Mouse (Mus musculus) kidney, adult 9 months (tissue): ENCODE data around the gene Wnt6.
A peak's percentile ranks its signal among the peaks of the same experiment; 100 is the strongest.

Experiments
- DNase-seq: peaks from one replicate; pipeline ENCODE4 v3.0.0; 2022

The Wnt6 gene

DNA sequence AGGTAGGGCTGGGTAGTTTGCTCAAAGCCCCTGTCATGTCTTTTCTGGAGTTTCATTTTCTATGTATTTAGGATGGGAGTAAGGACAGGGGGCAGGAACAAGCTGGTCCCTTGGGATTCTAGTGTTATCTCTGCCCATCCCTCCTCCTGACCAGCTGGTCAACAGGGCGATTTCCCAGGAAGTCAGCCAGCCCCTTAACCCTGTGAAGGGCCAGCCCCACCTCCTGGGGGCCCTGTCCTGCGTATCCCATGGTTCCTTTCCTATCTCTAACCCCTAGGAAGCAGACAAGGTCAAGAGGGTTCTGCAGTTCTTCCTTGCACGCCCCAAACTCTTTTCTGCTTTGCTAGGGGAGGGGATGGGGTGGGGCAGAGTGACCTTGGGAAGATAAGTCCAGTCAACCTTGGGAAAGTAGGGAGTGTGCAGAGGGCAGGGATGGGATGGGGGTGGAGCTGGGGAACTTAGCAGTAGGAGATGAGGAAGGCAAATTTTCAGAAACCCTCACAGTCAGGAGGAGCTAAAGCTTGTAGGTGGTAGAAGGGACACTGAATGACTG, 7.3 kb downstream of the Wnt6 start:
- no peak for DNase-seq

DNA sequence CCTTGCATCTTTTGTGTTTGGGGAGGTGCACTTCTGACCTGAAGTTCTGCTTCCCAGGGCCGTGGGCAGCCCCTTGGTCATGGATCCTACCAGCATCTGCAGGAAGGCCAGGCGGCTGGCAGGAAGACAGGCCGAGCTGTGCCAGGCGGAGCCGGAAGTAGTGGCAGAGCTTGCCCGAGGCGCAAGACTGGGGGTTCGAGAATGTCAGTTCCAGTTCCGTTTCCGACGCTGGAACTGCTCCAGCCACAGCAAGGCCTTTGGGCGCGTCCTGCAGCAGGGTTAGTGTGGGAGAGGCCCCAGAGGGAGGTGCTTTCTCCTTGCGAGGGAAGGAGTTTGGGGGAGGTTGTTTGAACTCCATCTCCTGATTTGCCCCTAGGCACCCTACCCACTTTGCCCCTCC, 10.4 kb downstream of the Wnt6 start:
- DNase-seq: no peak

DNA sequence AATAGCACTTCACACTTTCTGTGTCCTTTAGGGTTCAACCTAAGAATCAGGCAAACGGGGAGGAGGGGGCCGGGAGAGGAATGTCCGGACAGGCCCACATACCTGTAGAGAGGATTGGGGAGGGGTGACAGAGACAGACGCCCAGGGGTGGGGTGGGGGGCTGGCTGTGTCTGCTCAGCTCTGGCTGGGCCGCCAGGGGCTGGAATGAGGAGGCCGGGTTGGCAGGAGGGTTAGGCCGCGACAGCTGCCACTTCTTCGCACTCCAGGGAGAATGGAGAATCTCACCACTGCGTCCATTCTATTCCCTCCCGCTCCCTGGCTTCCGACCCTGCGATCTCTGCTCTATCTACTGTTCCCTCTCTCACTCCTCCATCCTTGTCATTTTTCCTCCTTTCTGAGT, 11.9 kb downstream of the Wnt6 start:
- no peak for DNase-seq

DNA sequence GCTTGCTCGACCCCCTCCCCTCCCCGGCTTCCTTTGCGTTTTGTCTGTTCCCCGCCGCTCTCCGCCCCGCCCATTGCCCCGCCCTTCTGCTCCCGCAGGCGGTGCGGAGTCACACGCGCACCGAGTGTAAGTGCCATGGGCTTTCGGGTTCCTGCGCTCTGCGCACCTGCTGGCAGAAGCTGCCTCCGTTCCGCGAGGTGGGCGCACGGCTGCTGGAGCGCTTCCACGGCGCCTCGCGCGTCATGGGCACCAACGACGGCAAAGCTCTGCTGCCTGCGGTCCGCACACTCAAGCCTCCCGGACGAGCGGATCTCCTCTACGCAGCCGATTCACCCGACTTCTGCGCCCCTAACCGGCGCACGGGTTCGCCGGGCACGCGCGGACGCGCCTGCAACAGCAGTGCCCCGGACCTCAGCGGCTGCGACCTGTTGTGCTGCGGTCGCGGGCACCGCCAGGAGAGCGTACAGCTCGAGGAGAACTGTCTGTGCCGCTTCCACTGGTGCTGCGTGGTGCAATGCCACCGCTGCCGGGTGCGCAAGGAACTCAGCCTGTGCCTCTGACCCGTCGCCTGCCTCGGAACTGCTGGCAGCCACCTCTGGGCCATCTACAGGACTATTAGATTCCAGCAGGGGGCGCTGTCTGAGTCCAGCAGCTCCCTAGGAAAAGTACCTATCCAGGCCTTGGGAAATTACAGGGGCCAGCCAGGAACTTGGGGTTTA, 12.5 kb downstream of the Wnt6 start:
- peak; percentile 71 for DNase-seq

DNA sequence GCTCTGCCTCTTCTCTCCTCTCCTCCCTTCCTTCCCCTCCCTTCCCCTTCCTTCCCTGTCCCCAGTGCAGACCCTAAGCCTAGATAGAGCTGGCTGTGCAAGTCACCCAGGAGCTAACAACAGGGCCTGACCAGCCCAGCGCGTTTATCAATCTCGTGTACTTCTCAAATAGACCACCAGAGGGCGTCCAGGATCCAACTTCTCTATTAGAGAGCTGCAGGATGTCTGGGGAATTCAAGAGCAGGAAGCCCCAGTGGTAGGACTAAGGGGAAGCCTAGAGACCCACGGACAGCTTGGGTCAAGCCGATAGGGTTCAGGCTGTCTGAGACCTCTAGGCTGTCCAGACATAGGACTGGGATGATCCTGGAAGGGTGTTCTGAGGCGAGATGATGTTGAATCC, 16.2 kb downstream of the Wnt6 start:
- DNase-seq: peak; percentile 87

DNA sequence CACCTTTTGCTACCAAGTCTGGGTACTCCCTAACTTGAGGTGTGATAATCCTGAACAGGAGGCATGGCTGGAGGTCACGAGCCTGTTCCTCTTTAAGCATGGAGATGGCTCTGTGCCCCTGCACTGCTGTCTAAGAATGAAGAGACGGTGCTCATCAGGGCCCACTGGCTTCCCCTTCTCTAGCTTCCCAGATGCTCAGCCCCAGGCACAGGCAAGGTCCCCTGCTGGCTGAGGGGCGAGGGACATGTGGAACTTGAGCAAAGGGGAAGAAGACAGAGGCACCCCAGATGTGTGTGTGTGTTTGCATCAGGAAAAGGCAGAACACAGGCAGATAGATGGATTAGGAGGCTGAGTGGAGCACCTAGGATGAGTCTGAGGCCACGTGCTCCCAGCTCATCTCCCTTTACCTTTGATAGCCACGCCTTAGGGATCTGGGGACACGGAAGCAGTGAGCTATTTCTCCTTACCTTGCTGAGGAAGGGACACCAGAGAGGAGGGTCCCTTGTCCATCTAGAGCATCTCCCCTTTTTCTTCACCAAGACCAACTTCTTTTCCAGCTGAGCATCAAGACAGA, 17.0 kb downstream of the Wnt6 start:
- no peak for DNase-seq

DNA sequence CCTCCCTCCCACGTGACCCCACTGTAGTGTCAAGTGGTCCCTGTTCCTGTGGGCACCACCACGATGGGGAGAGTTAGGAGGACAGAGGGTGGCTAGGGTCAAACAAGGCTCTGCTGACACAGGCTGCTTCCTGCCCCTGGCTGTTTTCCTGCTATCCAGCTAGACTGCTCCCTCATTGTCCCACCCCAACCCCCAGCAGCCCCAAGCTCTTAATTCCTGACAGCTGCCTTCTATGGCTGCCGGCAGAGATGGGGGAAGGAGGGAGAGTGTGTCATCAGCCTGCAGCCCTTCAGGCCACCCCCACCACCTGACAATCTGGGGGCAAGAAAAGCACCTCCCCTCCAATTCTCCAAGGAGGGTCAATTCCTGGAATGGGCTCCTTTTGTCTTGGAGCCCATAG, 18.4 kb downstream of the Wnt6 start:
- no peak for DNase-seq

DNA sequence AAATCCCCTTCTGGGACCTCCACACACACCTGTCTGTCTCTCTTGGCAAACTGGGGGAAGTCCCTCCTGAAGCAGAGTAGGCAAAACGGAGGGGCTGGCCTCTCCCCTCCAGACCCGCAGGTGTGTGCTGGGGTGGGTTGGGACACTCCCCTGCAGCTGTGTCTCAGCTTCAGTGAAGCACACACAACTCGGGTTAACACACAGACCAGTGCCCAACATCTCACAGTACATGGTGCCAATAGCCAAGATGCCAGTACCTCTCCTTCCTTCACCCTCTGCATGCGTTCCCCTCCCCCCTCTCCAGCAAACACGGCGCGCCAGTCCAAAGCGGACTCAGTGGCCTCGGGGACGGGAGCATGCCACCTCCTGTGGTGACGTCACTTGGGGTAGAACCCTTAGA, 19.6 kb downstream of the Wnt6 start, which contains the start of gene Wnt10a:
Wnt10a (plus strand) TSS at position 268 of the 400 bp plus-strand sequence.
- peak; percentile 26 for DNase-seq

DNA sequence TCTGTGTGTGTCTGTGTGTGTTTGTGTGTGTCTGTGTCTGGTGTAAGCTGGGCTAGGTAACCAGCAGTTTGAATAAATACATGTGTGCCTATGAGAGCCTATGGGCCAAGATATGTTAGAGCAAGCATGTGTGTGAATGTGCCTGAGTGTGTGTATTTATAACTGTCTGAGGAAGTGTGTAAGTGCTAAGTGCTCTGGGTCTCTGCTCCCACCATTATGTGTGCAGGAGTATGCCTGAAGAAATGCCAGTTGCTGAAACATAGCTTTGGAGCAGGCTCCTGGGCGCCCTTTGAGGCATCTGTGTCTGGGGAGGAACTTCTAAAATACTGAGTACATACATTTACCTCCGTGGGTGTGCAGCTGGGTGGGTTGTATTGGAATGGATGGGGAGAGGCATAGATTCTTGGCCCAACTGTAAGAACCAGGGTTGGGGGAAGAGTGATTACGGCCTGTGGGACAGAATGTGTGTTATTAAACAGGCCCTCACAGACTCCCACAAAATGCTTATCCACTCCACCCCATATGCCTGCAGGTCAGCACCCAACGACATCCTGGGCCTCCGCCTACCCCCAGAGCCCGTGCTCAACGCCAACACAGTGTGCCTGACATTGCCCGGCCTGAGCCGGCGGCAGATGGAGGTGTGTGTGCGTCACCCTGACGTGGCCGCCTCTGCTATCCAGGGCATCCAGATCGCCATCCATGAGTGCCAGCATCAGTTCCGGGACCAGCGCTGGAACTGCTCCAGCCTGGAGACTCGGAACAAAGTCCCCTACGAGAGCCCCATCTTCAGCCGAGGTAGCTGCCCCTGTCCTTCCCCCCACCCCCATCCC, 21.4 kb downstream of the Wnt6 start:
- no peak for DNase-seq

DNA sequence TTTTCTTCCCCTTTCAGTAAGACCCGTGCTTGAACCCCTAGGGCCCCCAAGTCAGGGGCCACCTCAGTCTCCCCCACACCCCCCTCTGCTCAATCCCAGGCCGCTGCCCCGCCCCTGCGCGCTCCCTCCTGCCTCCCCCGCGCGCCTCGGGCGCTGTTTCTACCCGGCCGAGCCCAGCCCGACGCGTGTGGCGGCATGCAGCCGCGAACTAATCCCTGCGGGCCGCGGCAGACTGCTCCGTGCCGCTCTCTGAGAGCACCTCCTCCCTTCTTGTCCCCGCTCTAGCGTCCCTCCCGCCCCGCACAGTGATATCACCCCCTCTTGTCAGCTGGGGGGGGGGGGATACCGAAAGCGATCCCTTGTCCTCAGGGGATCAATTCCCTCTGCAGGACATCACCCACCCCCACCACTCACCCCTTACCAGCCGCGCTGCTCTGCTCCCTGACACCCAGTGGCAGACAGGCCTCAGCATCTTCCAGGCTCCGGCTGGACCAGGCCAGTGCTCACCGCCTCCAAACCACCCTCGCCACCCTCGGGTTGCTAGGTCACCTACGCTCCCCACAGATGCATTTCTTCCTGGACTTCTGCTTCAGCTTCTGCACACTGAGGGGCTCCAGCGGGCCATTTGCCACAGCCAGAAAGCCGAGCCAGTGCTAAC, 22.9 kb downstream of the Wnt6 start:
- DNase-seq: no peak

DNA sequence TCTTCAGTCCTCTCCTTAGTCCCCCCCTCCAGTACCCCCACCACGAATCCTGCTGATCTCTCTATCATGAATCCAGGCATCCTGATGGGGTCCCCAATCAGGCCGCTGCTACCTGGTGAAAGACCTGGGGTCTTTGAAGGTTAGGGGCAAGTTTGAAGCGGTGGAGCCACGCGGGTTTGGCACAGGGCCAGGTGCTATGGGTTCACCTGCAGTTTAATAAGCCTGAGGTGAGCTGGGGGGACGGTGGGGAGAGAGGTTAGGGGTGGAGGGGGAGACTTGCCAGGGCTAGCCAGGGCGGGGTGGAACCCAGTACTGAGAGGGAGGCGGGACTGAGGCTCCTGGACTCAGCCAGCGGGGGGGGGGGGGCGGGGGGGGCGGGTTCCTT, 23.4 kb downstream of the Wnt6 start:
- no peak for DNase-seq

DNA sequence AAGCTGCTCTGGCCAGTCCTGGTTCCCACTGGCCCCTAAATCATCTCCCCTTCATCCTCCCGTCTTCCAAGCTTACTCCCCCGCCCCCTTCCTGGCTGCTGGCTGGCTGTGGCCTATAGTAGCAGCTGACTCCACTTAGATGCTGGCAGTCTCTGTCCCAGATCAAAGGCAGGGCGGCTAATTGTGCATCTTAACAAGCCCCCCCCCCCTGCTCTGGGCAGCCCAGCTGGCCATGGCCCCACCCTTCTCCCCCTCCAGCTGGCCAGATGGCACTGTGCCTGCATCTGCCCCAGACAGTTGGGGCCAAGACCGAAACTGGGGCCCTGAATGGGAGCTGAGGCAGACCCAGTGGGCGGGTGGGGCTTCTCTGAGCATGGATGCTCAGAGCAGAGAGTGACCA, 25.8 kb downstream of the Wnt6 start:
- no peak for DNase-seq

DNA sequence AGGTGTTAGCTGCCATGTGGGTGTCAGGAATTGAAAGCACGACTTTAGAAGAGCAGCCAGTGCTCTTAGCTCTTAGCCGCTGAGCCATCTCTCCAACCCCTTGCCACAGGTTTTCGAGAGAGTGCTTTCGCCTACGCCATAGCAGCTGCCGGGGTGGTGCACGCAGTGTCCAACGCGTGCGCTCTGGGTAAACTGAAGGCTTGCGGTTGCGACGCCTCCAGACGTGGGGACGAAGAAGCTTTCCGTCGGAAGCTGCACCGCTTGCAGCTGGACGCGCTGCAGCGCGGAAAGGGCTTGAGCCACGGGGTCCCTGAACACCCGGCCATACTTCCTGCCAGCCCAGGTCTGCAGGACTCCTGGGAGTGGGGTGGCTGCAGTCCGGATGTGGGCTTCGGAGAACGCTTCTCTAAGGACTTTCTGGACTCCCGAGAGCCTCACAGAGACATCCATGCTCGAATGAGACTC, 28.8 kb downstream of the Wnt6 start:
- no peak for DNase-seq

DNA sequence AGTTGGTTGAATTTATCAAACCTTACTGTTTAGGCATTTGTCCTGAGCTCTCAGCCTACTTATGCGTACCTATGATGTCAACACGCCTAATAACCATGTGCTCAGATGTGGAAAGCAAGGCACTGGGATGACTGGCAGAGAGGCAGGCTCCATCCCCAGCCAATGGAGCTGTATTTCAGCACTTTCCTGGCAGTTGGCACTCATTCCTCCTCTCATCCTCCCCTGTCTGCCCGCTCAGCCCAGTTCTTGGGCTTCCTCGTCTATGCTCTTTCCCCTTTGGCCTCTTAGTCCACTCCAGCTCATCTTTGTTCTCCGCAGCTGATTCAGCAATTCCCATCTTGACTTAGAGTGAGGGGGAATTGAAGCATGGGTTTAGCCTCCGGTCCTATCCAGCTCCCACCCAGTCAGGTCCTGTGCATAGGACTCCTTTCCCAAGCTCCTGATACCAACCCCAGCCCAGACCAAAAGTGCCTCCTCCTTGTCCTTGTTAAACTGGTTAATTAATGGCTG, 30.0 kb downstream of the Wnt6 start:
- DNase-seq: no peak

DNA sequence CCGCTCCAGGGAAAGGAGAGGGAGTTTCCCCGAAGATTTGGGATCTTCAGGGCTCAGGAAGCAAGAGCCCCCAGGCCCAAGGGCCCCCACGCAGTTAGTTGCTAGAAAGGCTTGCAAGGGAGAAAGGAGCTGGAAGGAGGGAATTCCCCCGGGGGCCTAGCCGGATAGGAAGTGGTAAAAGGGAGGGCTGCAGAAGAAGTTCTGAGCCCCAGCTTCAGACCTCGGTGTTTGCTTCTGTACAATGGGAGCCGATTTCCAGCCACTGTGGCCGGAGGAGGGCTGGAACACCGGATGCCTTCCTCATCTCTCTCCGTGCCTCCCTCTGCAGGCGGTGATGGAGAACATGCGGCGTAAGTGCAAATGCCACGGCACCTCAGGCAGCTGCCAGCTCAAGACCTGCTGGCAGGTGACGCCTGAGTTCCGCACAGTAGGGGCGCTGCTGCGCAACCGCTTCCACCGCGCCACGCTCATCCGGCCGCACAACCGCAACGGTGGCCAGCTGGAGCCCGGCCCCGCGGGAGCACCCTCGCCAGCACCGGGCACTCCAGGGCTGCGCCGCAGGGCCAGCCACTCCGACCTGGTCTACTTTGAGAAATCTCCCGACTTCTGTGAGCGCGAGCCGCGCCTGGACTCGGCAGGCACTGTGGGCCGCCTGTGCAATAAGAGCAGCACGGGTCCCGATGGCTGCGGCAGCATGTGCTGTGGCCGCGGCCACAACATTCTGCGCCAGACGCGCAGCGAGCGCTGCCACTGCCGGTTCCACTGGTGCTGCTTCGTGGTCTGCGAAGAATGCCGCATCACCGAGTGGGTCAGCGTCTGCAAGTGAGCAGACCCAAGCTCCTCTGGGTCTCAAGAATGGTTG, 31.3 kb downstream of the Wnt6 start:
- DNase-seq: peak; percentile 76

DNA sequence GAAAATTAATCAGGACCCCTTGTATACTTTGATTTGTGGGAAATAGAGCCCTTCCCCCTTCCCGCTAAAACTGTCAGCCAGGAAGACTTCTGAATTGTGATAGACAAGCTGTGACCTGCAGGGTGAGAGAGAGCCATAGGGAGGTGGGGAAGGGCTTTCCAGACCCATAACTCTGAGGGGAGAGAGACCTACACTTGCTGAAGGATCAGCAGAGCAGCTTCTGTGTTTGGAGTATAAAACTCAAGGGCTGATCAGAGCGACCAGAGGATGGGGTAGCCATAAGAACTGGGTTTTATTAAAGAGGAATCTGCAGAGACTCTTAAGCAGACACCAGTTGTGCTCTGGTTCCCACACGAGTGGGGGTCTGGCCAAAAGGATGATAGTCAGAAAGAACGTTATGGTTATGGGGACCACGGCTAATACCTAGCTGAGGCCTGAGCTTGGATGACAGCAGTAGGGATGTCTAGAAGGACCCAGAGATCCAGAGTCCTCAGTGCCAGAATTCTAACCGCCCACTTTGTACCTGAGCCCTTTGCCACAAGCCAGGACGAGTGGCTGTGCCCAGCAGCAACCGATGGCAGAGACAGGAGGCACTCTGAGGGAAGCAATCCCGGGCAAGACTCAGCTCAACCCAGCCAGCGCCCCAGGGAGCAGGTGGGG, 32.6 kb downstream of the Wnt6 start:
- no peak for DNase-seq

DNA sequence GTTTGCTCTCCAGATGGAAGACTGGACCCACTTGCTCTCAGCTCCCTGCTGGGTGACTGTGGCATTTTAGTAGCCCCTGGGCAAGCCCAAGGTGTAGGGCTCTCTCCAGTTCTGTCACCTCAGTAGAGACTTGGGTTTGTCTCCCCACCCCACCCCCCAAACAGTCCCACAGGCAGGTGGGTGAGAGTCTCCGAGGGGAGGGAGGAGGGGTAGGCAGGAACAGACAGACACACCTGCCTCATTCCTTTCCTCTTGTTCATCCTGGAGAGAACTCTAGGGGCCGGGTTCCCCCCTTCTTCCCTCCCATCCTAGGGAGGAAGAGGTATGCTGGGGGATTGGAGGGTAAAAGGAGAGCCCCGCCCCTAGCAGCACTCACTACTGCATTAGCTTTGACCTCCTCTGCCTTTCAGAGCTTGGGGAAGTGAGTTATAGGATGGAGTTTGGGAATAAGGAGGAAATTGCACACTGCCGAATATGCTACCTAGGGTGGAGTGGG, 33.7 kb downstream of the Wnt6 start:
- no peak for DNase-seq

DNA sequence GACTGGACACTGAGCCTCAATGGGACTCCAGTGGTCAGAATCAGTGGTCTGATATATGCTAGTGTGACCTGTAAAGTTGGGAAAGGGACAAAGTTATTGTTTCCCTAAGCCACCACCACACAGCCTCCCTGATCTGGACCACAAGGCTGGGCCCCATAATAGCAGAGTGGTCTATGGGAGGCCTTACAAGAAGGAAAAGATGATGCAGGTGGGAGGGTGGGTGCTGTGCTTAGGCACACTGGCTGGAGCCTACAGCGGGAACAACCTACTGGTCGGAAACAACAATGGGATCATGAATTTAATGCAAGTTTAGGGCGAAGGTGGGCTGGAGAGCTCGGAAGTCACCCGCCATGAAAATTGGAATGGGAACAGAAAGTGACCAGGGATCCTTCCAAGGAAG, 34.2 kb downstream of the Wnt6 start:
- DNase-seq: no peak

DNA sequence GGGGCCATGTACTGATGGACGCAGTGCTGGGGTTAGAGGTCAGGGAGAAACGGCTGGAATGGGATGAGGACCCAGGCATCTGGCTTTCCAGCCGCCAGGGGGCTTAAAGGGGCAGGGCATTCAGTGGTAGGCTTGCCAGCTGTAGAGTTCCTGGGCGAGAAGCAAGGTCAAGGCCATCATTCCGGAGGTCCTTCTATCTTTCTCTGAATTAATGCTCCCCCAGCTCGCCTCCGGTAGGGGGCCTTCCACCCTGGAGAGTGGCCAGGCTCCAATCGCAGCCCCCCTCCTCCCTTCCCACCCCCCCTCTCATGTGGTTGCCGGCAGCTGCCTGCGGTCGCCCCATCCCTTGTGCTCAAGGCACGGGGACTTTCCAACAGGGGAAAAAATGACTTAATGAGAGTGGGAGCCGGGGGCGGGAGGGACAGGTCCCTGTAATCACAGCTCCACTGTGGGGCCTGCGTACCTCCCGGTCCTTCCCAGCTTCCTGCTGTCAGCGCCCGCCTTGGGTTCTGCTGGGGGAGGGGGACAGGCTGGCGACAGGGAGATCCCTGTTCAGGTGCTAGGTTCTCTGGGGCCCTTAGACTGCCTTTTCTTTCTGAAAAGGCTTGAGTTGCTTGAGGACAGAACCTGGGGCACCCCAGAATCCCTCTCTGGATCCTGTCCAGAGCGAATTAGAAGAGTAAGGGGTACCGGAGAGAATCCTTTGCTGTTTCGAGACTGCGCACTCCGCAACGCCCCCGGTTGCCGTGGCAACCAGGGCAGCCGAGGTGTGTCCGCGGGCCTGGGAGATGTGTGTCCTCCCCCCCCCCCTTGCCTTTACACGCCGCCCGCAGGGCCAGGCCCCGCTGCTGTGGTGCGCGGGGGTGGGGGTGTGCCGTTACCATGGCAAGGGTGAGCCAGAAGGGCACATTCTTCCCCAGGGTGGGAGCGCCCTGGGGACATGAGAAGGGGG, 34.9 kb downstream of the Wnt6 start:
- DNase-seq: no peak

DNA sequence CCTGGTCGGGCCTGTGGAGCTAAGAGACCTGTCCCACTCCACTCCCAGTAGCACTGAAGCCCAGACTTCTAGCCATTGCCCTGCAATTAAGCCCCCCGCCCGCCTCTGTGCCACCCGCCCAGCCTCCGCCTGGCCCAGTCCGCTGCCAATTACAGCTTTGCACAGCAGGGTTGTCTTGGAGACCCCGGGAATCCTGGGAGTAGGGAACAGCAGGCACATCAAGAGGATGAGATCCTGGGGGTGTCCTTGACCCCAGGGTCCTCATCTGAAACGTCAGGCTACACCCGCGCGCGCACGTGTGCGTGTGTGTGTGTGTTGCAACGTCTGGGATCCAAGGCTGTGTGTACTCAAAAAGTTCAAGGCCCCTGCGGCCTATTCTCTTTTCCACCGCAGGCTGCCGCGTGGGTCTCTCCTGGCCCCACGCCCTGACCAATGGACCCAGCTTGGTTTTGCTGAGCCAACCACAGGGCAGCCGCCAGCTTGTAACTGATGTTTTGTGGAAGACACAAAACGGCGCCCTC, 35.9 kb downstream of the Wnt6 start:
- DNase-seq: no peak
